Mouse (Mus musculus) adrenal gland, postnatal 25 days (tissue): ENCODE results near the gene Inpp4b. TPM values are rescaled to one million over a fixed set of nuclear protein-coding genes. Genes with fewer than 3 reads are reported as not detected.

Experiments
- DNase-seq: peaks from one replicate; pipeline ENCODE4 v3.0.0; 2021; ENCODE audit warnings: mixed read lengths
- total RNA-seq: library from RNA; stranded (reverse); gene quantifications from 2 replicates; pipeline ENCODE4 v1.2.3, GENCODE M21; 2021

The Inpp4b gene
- total RNA-seq, 1 experiment from 2014 or later: 8.7 TPM

GRCm38 (mm10) chr8:81731332-81731731 is 389.0 kb downstream of the Inpp4b start:
- DNase-seq: no peak

DNA sequence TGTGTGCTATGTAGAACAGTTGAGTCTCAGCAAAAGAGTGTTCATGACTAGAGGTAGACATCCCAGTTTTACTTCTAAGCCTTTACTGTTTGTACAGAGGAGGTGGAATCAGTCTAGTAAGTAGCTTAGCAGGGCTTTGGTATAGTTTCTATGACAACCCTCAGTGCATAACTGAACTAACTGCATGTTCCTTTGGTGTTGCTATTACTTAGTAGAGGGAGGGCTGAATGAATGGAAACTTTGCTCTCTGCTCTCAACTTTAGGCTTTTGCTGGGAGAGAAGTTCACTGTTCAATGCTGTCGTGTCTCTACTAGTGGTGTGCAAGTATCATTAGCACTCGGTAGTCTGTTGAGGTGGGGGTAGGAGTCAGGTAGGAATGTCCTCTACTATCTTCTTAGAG is 393.3 kb downstream of the Inpp4b start:
- DNase-seq: no peak

GRCm38 (mm10) chr8:81736103-81736502 is 393.7 kb downstream of the Inpp4b start:
- DNase-seq: no peak

- no peak for DNase-seq
Observed at GRCm38 (mm10) chr8:81742588-81742987, 400.2 kb downstream of the Inpp4b start.

GRCm38 (mm10) chr8:81743040-81743439 is 400.7 kb downstream of the Inpp4b start:
- no peak for DNase-seq

- no peak for DNase-seq
Observed at GRCm38 (mm10) chr8:81745439-81745838, 403.1 kb downstream of the Inpp4b start.

GRCm38 (mm10) chr8:81751159-81751558 is 408.8 kb downstream of the Inpp4b start:
- no peak for DNase-seq

DNA sequence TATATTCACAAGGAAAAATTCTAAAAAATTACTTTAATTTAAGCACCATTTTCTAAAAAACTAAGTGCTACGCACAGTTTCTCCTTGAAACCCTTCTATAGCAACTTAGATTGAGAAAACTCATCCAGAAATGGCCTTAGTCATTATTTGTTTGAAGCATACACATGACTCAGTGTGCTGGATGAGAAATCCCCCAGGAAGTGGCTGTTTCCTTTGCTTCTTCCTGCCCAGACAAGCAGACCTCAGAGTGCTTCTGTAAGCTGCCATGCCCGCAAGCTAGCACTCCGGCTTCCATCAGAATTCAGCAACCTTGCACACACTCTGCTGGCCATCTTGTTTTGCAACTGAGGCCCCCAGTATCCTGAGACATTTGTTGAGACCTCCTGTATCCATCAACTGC is 414.3 kb downstream of the Inpp4b start:
- no peak for DNase-seq

GRCm38 (mm10) chr8:81757580-81758144 is 415.3 kb downstream of the Inpp4b start:
- no peak for DNase-seq

DNA sequence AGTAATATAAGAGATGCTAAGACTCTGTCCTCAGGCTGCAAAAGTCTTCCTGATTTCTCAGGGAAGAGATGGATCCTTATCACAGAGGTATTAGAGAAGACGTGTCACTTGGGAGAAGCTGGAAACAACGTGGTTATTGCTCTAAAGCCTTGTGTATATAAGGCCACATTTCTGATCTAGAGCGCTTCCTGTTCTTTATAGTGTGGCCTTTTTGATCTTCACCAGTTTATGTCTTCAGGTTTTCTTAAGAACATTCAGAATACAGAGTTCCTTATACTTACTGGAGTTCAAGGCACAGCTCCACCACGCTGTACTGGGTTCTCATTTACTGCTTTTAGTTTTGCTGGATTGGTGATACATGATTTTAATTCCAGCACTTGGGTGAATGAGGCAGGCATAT is 419.1 kb downstream of the Inpp4b start:
- DNase-seq: no peak

GRCm38 (mm10) chr8:81766033-81766432 is 423.7 kb downstream of the Inpp4b start:
- DNase-seq: no peak

DNA sequence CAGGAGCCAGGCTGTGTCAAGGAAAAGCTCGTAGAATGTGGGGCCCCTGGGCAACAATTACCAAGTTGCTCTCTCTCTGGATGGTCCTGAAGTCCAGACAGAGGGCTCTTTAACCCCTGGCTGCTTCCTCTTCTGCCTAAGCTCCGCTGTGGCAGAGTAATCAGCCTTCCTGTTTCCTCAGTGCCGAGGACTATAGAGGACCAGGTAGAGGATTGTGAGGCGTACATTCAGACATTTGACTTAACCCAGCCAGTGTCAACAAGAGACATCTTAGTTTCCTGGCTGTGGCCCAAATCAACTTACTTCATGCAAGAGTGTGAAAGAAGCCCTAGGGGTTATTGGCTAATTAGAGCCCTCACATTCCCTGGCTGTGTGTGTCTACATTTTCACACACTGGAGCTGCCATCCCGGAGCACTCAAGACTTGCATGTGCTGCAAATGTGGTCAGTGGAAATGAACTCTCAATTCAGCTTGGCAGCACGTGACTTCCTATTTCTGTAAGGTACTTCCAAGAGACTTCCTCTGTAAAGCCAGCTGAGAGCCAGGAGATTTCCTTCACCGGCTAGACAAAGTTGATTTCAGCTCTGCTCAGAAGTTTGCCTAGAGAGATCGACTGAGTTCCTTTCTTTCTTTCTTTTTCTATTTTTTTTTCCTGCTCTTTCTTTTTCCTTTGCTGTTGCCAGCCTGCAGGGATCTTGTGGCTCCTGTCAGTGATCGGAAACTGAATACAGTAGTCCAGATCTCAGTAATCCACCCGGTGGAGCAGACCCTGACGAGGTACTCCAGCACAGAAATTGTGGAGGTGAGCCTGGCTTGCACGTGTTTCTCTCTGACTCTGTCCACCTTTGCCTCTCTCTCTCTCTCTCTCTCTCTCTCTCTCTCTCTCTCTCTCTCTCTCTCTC is 425.3 kb downstream of the Inpp4b start:
- no peak for DNase-seq

DNA sequence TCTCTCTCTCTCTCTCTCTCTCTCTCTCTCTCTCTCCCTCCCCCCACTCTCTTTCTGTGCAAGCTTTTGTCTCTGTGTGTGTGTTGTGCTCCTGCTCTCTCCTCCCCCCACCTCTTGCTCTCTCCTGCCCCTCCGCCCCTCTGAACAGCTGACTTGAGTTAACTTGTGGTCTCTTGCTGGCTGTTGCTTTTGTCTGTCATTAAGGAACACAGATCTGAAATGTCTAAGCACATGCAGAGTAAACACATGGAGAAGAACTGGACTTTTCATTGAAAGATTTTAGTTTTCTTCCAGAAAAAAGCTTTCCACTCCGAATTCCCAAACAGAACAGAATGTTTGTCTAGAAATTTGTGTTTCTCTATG is 425.9 kb downstream of the Inpp4b start:
- DNase-seq: no peak

- DNase-seq: no peak
Observed at GRCm38 (mm10) chr8:81768731-81769445, 426.5 kb downstream of the Inpp4b start.

GRCm38 (mm10) chr8:81770603-81771276 is 428.4 kb downstream of the Inpp4b start:
- no peak for DNase-seq

GRCm38 (mm10) chr8:81772855-81773254 is 430.5 kb downstream of the Inpp4b start:
- DNase-seq: no peak

GRCm38 (mm10) chr8:81773305-81773965 is 431.1 kb downstream of the Inpp4b start:
- DNase-seq: no peak

DNA sequence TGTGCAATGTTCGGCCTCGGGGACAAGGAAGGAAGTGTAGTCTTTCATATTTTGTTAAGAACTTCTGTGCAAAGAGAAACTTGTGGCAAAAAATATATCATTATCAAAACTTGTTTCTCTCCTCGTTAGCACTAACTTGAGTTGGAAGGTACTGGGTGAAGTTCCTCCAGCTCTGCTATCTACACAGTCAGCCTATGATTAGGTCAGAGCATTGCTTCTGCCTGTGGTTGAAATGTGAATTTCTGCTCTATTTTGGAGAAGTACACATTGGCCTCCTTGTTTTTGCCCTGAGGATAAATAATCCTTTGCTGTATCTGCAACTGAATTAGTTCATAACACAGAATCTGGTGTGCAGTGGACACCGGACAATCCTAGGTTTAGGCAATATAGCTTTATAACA is 431.7 kb downstream of the Inpp4b start:
- no peak for DNase-seq

DNA sequence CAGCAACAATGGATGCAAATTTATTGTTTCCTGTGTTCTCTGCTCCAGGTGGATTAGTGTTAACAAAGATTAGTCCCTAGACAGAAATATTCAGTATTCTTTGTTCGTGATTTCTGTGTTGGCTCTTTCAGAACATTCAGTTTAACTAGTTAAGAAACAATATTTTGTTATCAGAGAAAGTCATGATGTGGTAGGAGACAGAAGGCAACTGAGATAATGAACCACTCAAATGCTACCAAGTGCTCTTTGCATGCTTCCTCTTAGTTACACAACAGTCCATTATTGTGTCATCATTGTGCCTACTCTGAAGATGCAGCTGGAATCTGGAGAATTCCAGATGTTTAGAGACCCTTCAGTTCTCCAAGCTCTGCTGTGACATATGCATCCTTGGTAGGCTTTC is 432.1 kb downstream of the Inpp4b start:
- DNase-seq: no peak

- DNase-seq: no peak
Observed at GRCm38 (mm10) chr8:81776516-81777237, 434.3 kb downstream of the Inpp4b start.

DNA sequence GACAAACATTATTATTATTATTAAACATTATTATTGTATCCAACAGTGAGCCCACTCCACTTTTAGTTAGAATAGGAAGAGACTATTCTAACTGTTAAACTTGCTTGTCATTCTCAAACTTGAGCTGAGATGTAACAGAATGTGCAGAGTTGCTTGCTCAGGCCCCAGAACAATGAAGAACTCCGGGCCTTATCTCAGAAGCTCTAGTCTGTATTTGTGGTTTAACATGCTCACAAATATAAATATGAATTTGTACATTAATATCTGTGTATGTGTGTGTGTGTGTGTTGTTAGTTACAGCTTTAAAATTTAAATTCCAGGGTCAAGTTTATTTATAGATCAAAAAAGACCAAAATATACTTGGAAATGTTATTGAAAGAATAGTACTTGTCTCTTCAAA is 435.3 kb downstream of the Inpp4b start:
- DNase-seq: no peak
